Mouse (Mus musculus): ENCODE results near the gene Krtap9-3.

The Krtap9-3 gene

DNA sequence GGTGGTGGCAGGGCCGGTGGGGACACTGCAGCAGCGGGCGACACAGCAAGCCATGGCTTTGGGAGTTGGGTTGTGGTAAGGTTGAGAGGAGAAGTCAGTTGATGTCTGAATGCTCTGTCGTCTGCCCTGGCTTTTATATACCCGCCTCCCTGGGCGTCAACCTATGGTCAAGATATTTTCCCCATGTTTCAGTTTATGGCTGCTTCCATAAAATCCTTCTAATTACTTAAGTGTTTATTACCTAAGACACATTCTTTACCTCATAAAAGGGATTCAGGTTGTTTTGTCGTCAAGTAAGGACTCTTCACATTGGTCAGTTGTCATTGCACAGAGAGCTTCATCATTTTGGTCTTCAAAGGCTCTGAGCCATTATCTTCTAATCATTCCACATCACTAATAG lies 31.4 kb downstream of the Krtap9-3 start, which contains the start of gene Krtap3-1:
TSS of gene Krtap3-1 (minus strand) at position 101 of the 400 bp plus-strand sequence.
- DNase-seq (ENCODE audit: low read depth) = no peak

DNA sequence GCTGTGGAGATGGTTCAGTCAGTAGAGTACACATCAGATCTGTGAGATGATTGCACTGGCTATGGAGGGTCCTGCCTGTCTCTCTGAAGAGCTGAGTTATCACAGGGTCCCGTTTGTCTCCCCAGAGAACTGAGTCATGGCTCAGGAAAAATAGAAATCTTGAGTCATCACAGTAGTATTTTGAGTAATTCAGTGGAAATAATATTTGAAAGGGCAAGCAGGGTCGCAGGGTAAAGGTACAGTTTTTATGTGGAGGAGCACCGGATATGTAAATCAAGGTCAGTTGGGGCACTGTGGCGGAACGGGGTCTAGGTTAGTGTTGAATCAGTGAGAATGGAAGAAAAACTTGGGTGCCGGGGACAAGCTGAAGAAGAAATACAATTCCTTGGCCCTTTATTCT lies 35.3 kb downstream of the Krtap9-3 start:
- no peak for DNase-seq (ENCODE audit: low read depth)

DNA sequence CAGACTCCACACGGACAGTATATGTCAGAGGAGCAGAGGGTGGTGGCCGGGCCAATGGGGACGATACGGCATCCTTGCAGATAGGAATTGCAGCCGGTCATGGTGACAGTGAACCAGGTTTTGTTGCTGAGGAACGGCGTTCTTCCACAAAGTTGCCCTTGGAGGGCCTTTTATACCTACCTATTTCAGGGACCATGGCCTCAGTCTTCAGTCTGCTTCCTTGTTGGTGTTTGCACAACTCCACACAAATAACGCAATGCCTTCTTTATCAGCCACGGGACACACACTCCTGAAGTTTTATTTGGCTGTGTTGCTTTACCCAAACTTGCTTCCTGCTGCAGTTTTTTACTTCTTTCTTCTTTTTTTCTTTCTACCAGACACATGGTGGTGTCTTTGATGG lies 38.5 kb downstream of the Krtap9-3 start, which contains the start of gene Gm11939:
TSS of gene Gm11939 (minus strand) at position 101 of the 400 bp plus-strand sequence.
- no peak for DNase-seq (ENCODE audit: low read depth)

DNA sequence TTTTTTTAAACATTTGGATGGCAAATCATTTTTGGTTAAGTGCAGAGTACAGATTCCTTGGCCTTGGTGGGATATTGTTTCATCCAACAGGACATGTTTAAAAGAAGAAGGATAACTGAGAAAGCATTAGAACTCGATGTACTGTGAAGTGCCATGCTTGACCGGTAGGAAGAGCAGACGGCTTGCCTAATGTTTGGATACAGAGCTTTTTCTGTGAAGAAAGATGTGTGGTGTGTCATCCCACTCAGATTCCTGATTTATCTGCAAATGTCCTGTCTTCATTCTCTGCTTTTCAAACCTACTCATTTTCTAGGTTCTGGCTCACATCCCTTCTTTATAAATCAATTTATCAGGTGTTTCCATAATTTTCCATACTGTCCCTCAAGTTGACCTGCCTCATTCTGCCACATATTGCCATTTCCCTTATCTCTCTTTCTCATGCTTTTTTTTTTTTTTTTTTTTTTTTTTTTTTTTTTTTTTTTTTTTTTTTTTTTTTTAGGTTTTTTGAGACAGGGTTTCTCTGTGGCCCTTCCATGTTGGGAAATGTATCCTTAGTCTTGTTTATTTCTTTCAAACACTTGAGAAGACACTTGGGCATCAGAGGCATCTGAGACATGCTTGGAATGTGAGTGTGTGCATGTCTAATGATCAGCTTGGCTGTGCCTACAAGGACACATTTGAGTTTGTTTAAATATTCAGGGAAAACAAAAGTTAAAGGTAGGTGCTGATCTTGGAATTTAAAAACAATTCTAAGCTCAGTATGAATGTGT lies 39.7 kb downstream of the Krtap9-3 start:
- no peak for DNase-seq (ENCODE audit: low read depth)

DNA sequence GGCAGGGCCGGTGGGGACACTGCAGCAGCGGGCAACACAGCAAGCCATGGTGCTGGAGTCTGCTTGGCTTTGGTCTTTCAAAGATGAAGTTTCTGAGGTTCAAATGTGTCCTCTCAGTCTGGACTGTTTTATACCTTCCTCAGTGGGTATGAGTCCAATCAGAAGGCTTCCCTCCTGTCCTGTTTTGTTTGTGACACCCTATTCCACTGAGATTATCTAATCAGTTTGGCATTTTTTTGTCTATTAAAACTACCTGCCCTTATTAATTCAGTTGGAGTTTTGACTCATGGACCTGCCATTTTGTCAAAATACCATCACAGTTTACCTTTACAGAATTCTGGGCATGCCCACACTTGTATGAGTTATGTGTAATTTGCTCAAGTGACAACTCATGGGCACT lies 41.2 kb downstream of the Krtap9-3 start, which contains the start of gene Krtap3-2:
TSS of gene Krtap3-2 (minus strand) at position 101 of the 400 bp plus-strand sequence.
- DNase-seq (ENCODE audit: low read depth) = no peak

DNA sequence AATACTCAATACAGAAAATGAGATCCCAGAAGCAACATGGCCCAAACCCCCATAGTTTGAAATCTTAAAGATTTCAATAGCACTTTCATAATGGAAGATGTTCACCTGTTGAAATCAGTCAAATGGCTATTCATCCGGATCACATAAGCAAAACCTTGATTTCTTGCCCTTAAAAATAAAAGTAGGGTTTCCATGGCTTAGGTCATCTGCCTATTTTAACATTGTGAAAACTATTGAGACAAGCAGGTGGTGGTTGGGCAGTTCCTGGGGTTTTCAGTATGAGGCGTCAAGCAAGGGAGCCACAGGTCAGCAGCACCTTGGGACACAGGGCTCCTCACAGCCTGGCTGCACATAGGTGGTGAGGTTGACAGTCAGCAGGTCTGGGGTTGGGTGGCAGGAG lies 41.7 kb downstream of the Krtap9-3 start:
- DNase-seq (ENCODE audit: low read depth) = no peak

DNA sequence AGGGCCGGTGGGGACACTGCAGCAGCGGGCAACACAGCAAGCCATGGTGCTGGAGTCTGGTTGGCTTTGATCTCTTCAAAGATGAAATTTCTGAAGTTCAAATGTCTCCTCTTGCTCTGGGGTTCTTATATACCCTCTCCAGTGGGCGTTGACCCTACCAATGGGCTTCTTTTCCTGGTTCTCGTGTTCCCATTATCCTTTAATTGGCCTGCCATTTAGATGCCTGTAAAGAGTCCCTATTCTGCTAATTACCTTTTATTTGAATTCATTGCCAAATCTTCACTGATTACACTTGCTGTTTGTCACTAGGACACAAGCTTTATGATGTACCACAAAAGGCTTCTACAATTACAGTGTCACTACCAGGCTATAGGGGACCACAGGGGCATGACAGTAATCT lies 47.1 kb downstream of the Krtap9-3 start, which contains the start of gene Krtap3-3:
TSS of gene Krtap3-3 (minus strand) at position 101 of the 400 bp plus-strand sequence.
- no peak for DNase-seq (ENCODE audit: low read depth)

DNA sequence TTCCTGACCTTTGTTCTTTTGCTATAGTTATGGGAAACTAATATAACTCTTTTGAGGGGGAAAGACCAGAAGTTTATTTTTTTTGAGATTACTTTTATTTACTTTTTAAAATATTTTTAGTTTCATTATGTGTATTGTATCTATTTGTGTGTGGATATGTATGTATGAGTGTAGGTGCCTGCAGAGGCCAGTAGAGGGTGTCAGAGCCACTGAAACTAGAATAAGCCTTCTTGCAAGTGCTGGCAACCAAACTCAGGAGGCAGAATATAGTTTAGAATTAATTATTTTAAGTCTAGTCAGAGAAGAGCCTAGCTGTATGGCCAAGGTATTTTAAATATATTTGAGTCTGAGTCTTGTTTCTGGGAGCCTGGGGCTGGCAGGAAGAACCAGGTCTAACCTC lies 50.0 kb downstream of the Krtap9-3 start:
- no peak for DNase-seq (ENCODE audit: low read depth)
